Mouse (Mus musculus) hindbrain, embryonic 12.5 days (tissue): Measurements from ENCODE around the gene Slc26a5. TPM values are rescaled to one million over a fixed set of nuclear protein-coding genes. Genes with fewer than 3 reads are reported as not detected.

Experiments used
- ATAC-seq: fragments of 200-750 bp; cut with Nextera tagmentation; 2 replicates; pipeline ENCODE4 v1.8.0; 2017; ENCODE audit warnings: moderate TSS enrichment; ENCODE audit not compliant: low FRiP score
- H3K27ac ChIP-seq: fragments of 300-500 bp; sonication (generic); 2 replicates; pipeline ENCODE4 v1.5.1; 2016; ENCODE audit warnings: mild to moderate bottlenecking
- H3K27me3 ChIP-seq: fragments of 300-500 bp; sonication (generic); 2 replicates; pipeline ENCODE4 v1.6.1; 2016; ENCODE audit warnings: mild to moderate bottlenecking
- H3K36me3 ChIP-seq: fragments of 300-500 bp; sonication (generic); 2 replicates; pipeline ENCODE4 v1.6.1; 2016; ENCODE audit warnings: mild to moderate bottlenecking
- H3K4me1 ChIP-seq: fragments of 300-500 bp; sonication (generic); 2 replicates; pipeline ENCODE4 v1.6.1; 2016
- H3K4me2 ChIP-seq: fragments of 300-500 bp; sonication (generic); replicated peaks from 2 replicates; pipeline ENCODE4 v1.6.1; 2016; ENCODE audit warnings: mild to moderate bottlenecking
- H3K4me3 ChIP-seq: fragments of 300-500 bp; sonication (generic); 2 replicates; pipeline ENCODE4 v1.5.1; 2016; ENCODE audit warnings: mild to moderate bottlenecking
- H3K9ac ChIP-seq: fragments of 300-500 bp; sonication (generic); 2 replicates; pipeline ENCODE4 v1.6.1; 2016; ENCODE audit warnings: mild to moderate bottlenecking, moderate library complexity
- H3K9me3 ChIP-seq: fragments of 300-500 bp; sonication (generic); replicated peaks from 2 replicates; pipeline ENCODE4 v1.6.1; 2016; ENCODE audit warnings: mild to moderate bottlenecking
- WGBS: fragments of 180-500 bp; shearing (Covaris S2); methylation state at CpG from one replicate; pipeline ENCODE4 v1.1.7; 2016; 5-methylcytosine and 5-hydroxymethylcytosine counted together
- polyA plus RNA-seq: library from polyadenylated mRNA; unstranded; fragments of >200 nt; fragmentation: Nextera tagmentation; extraction: Ambion mirVana; gene quantifications from 2 replicates; pipeline ENCODE4 v1.2.1, GENCODE M21; 2016

Gene Slc26a5
- polyA plus RNA-seq, 1 experiment from 2014 or later: not detected

- Histone ChIP-seq H3K27me3 (no peaks in the 10 kb centered on the region), H3K4me3 (no peak overlapping the region), H3K4me1 (no peaks in the 10 kb centered on the region), H3K27ac (no peak overlapping the region), H3K9ac (no peak overlapping the region), H3K36me3 (no peaks in the 10 kb centered on the region), H3K4me2 (no peak overlapping the region), H3K9me3 (no peaks in the 10 kb centered on the region)
- no peak for ATAC-seq
- 88% methylated on average over 7 of the region's 7 CpGs for WGBS
These were observed 6.8 kb downstream of the Slc26a5 start for GRCm38 (mm10) chr5:21858653-21859052.

GRCm38 (mm10) chr5:21851679-21852340 is 13.6 kb downstream of the Slc26a5 start:
- Histone ChIP-seq H3K4me3 (no peak overlapping the region), H3K27ac (no peak overlapping the region), H3K4me2 (no peak overlapping the region), H3K9me3 (no peaks in the 10 kb centered on the region), H3K9ac (no peak overlapping the region), H3K4me1 (no peaks in the 10 kb centered on the region), H3K36me3 (no peaks in the 10 kb centered on the region), H3K27me3 (no peaks in the 10 kb centered on the region)
- WGBS: 62% methylated on average over 10 of the region's 10 CpGs
- ATAC-seq: peak; percentile 54; the same call in 1 of the 2 replicates

DNA sequence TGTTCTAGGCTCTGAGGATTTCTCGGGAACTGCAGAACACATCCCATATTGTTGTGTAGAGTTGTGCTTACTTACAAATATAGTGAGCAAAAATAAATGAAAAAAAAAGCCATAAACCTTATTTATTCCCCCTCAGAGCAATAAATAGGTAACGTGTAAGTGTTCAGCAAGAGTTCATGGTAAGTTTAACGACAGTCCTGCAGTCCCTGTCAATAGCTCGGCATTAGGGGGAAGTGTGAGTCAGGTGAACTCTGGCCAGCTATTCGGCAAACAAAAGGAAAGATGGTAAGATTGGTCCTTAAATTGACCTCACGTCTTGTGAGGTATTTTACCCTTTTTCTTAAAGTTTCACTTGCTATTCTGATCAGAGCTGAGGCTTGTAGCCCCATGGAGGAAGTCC is 18.0 kb downstream of the Slc26a5 start:
- 86% methylated on average over 6 of the region's 6 CpGs for WGBS
- Histone ChIP-seq H3K9me3 (no peaks in the 10 kb centered on the region), H3K4me2 (no peak overlapping the region), H3K27ac (no peak overlapping the region), H3K4me1 (no peaks in the 10 kb centered on the region), H3K27me3 (no peaks in the 10 kb centered on the region), H3K4me3 (no peak overlapping the region), H3K9ac (no peak overlapping the region), H3K36me3 (no peaks in the 10 kb centered on the region)
- ATAC-seq: no peak

DNA sequence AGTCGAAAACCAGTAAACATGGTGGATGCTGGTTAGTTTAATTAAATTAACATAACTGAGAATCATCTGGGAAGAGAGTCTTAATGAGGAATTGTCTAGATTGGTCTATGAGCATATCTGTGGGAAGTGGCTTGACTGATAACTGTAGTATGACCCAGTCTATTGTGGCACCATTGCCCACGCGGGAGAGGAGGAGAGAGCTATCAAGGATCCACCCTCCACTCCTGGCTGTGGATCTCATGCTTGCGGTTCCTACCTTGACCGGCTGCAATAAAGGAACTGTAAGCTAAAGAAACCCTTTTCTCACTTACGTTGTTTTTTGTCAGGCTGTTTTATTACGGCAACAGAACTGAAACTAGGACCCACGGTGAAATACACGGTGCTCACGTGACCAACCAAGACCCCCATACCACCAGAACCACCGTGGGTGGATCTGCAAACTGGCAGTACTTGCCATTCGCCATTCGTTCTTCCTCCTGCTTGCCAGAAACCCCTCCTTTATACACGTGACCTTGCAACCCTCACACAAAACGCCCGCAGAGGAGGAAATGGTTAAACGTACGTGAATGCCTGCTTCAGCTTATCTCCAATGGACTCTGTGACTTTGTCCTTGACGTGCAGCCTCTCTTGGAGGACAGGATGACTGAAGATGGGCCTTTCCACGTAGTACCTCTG is 18.7 kb downstream of the Slc26a5 start:
- no peak for ATAC-seq
- Histone ChIP-seq H3K9me3 (no peaks in the 10 kb centered on the region), H3K27me3 (no peaks in the 10 kb centered on the region), H3K4me2 (no peak overlapping the region), H3K9ac (no peak overlapping the region), H3K27ac (no peak overlapping the region), H3K4me3 (no peak overlapping the region), H3K36me3 (no peaks in the 10 kb centered on the region), H3K4me1 (no peaks in the 10 kb centered on the region)
- WGBS: 87% methylated on average over 20 of the region's 20 CpGs

GRCm38 (mm10) chr5:21844676-21845075 is 20.7 kb downstream of the Slc26a5 start:
- Histone ChIP-seq H3K4me1 (no peaks in the 10 kb centered on the region), H3K9ac (no peak overlapping the region), H3K4me2 (no peak overlapping the region), H3K27ac (no peak overlapping the region), H3K9me3 (no peaks in the 10 kb centered on the region), H3K4me3 (no peak overlapping the region), H3K36me3 (no peaks in the 10 kb centered on the region), H3K27me3 (no peaks in the 10 kb centered on the region)
- 72% methylated on average over 4 of the region's 4 CpGs for WGBS
- no peak for ATAC-seq

GRCm38 (mm10) chr5:21831761-21832160 is 33.6 kb downstream of the Slc26a5 start:
- Histone ChIP-seq H3K4me1 (no peaks in the 10 kb centered on the region), H3K4me2 (no peak overlapping the region), H3K4me3 (no peak overlapping the region), H3K27me3 (no peaks in the 10 kb centered on the region), H3K27ac (no peak overlapping the region), H3K9ac (no peak overlapping the region), H3K36me3 (no peaks in the 10 kb centered on the region), H3K9me3 (no peaks in the 10 kb centered on the region)
- 82% methylated on average over 3 of the region's 3 CpGs for WGBS
- no peak for ATAC-seq

- H3K9ac ChIP-seq: no peak overlapping the region
- ATAC-seq: no peak
- WGBS: 62% methylated on average over 4 of the region's 4 CpGs
- no peaks in the 10 kb centered on the region for H3K27me3 ChIP-seq
- 0 out of 2 replicates have a peak, but pooled peaks cover 3% of the 10 kb centered on the region for H3K4me1 ChIP-seq
- no peaks in the 10 kb centered on the region for H3K9me3 ChIP-seq
- no peak overlapping the region for H3K4me3 ChIP-seq
- H3K36me3 ChIP-seq: no peaks in the 10 kb centered on the region
- no peak overlapping the region for H3K27ac ChIP-seq
- no peak overlapping the region for H3K4me2 ChIP-seq
These were observed 36.5 kb downstream of the Slc26a5 start for GRCm38 (mm10) chr5:21828855-21829254.

DNA sequence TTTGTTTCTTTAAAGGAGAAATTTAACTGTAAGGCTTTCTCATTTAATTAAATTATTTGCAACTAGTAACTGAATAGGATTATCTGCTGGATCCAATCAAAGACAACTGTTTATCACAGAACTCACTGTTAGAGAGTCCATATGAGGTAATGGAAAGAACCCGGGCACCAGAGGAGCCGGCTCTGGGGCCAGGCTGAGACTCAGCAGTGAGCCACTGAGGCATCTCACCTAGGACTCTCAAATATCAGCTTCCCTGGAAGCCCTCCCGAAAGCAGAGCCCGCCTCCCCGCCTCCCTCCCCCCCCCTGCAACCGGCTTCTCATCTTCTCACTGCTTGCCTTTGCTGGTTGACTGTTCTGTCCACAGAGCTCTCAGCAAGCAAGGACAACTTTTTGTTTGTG is 37.8 kb downstream of the Slc26a5 start:
- Histone ChIP-seq H3K27ac (no peak overlapping the region), H3K4me1 (0 out of 2 replicates have a peak, but pooled peaks cover 3% of the 10 kb centered on the region), H3K4me3 (no peak overlapping the region), H3K9ac (no peak overlapping the region), H3K4me2 (no peak overlapping the region), H3K27me3 (no peaks in the 10 kb centered on the region), H3K9me3 (no peaks in the 10 kb centered on the region), H3K36me3 (no peaks in the 10 kb centered on the region)
- no peak for ATAC-seq
- WGBS: 26% methylated on average over 3 of the region's 6 CpGs

DNA sequence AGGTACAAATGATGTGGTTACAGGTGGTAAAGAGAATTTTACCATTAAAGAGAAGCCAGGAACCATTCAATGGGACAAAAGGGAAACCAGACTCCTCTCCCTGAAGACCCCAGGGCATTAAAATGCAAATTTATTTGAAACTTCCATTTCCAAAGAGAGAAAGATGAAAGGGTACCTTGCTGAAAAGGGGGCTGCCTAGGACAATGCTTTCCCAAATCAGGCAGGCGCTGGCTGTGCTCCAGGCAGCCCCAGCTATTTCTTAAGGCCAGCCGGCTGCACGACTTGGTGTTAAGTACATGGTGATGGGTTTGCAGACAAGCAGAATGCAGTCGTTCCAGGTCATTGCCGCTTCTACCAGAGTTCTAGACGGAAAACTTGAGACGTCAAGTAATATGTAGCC is 39.0 kb downstream of the Slc26a5 start:
- no peaks in the 10 kb centered on the region for H3K9me3 ChIP-seq
- 19% methylated on average over 7 of the region's 7 CpGs for WGBS
- H3K9ac ChIP-seq: no peak overlapping the region
- H3K4me1 ChIP-seq: 0 out of 2 replicates have a peak, but pooled peaks cover 3% of the 10 kb centered on the region
- H3K36me3 ChIP-seq: no peaks in the 10 kb centered on the region
- no peaks in the 10 kb centered on the region for H3K27me3 ChIP-seq
- no peak overlapping the region for H3K27ac ChIP-seq
- no peak overlapping the region for H3K4me3 ChIP-seq
- no peak overlapping the region for H3K4me2 ChIP-seq
- ATAC-seq: no peak

DNA sequence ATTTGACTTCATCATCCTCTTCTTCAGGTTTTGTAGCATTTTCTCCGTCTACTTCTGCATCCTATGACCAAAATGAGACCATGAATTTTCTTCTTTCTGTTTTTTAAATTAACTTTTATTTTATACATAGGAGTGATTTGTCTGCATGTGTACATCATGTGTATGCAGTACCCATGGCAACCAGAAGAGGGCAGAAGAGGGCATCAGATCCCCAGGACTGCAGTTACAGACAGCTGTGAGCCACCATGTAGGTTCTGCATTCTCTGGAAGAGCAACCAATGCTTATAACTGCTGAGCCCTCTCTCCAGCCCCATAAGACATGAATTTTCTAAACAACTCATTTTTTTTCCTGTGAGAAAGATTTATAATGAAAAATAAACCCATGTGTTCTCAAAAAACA is 51.4 kb downstream of the Slc26a5 start:
- no peaks in the 10 kb centered on the region for H3K4me1 ChIP-seq
- H3K4me2 ChIP-seq: no peak overlapping the region
- H3K27ac ChIP-seq: no peak overlapping the region
- no peaks in the 10 kb centered on the region for H3K27me3 ChIP-seq
- H3K9ac ChIP-seq: no peak overlapping the region
- no peaks in the 10 kb centered on the region for H3K36me3 ChIP-seq
- 43% methylated on average over 1 of the region's 1 CpGs for WGBS
- ATAC-seq: no peak
- no peaks in the 10 kb centered on the region for H3K9me3 ChIP-seq
- H3K4me3 ChIP-seq: no peak overlapping the region

DNA sequence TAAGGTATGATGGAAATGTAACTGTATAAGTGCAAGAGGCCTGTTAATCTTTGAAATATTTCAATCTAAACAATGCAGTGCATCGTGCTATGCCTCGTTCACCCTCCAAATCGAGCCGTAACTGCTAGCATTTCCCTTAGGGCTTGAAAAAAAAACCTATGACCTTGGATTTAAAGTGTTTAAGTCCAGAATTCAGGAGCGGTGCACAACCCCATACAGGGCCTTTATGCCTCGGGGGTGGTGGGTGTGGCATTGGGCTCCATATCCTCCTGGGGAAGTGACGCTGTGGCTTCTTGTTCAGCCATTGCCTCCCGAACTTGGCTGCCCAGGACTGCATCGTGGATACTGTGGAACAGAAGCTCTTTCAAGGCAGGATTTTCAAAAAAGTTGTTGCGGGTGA is 54.5 kb downstream of the Slc26a5 start:
- no peak overlapping the region for H3K27ac ChIP-seq
- no peak overlapping the region for H3K4me2 ChIP-seq
- no peak overlapping the region for H3K9ac ChIP-seq
- ATAC-seq: no peak
- H3K4me3 ChIP-seq: no peak overlapping the region
- H3K9me3 ChIP-seq: no peaks in the 10 kb centered on the region
- H3K4me1 ChIP-seq: no peaks in the 10 kb centered on the region
- H3K36me3 ChIP-seq: no peaks in the 10 kb centered on the region
- 84% methylated on average over 10 of the region's 10 CpGs for WGBS
- H3K27me3 ChIP-seq: no peaks in the 10 kb centered on the region

- H3K27ac ChIP-seq: no peak overlapping the region
- WGBS: 84% methylated on average over 4 of the region's 4 CpGs
These were observed 60.6 kb downstream of the Slc26a5 start for GRCm38 (mm10) chr5:21804837-21805236.

DNA sequence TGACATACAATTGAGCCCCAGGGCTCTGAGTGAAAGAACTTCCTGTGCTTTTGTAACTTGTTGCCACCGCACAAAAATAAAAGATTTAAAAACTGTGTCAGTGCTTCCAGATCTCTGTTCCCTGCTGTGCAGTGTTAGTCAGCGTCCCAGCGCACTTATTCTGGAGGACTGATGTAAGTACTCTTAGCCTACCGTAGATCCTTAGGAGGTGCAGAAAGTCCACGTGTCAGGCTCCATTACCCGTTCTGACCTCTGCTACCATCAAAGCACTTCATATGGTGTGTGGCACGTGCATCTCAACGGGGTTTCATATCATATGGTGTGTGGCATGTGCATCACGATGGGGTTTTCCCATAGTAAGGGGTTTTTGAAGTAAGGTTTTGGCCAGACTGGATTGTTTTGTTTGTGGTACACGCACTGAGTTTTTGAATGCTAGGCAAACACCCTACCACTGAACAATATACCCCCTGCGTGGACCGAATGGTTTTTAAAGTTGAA is 61.7 kb downstream of the Slc26a5 start:
- Histone ChIP-seq H3K9ac (no peak overlapping the region), H3K4me2 (no peak overlapping the region), H3K4me1 (no peaks in the 10 kb centered on the region), H3K9me3 (no peaks in the 10 kb centered on the region), H3K36me3 (peaks cover 46% of the 10 kb centered on the region), H3K27ac (no peak overlapping the region), H3K27me3 (no peaks in the 10 kb centered on the region), H3K4me3 (no peak overlapping the region)
- ATAC-seq: no peak
- WGBS: 86% methylated on average over 12 of the region's 12 CpGs

More at GRCm38 (mm10) chr5:21804837-21805236, 60.6 kb downstream of the Slc26a5 start:
- Histone ChIP-seq H3K4me3 (no peak overlapping the region), H3K9me3 (no peaks in the 10 kb centered on the region), H3K36me3 (peaks cover 37% of the 10 kb centered on the region), H3K4me1 (no peaks in the 10 kb centered on the region), H3K9ac (no peak overlapping the region), H3K27me3 (no peaks in the 10 kb centered on the region), H3K4me2 (no peak overlapping the region)
- no peak for ATAC-seq
